Mouse (Mus musculus) heart, embryonic 12.5 days (tissue): ENCODE data around the gene Rgs16. TPM values are rescaled to one million over a fixed set of nuclear protein-coding genes. Genes with fewer than 3 reads are reported as not detected.
"Not testable (repeated sequence)": the region's sequence is repeated elsewhere in the genome, so short reads cannot be mapped to it uniquely, and the experiment has no call there.

Experiments
- ATAC-seq: fragments of 200-750 bp; cut with Nextera tagmentation; 2 replicates; pipeline ENCODE4 v1.8.0; 2017; ENCODE audit warnings: moderate TSS enrichment, moderate library complexity; ENCODE audit not compliant: insufficient number of reproducible peaks, low FRiP score
- H3K27ac ChIP-seq: fragments of 300-500 bp; sonication (generic); 2 replicates; pipeline ENCODE4 v1.5.1; 2016; ENCODE audit warnings: mild to moderate bottlenecking, moderate library complexity; ENCODE audit not compliant: poor library complexity, severe bottlenecking
- H3K27me3 ChIP-seq: fragments of 300-500 bp; sonication (generic); replicated peaks from 2 replicates; pipeline ENCODE4 v1.6.1; 2016; ENCODE audit warnings: mild to moderate bottlenecking, moderate library complexity
- H3K36me3 ChIP-seq: fragments of 300-500 bp; sonication (generic); 2 replicates; pipeline ENCODE4 v1.6.1; 2016; ENCODE audit warnings: mild to moderate bottlenecking, moderate library complexity
- H3K4me1 ChIP-seq: fragments of 300-500 bp; sonication (generic); replicated peaks from 2 replicates; pipeline ENCODE4 v1.6.1; 2016; ENCODE audit warnings: mild to moderate bottlenecking
- H3K4me2 ChIP-seq: fragments of 300-500 bp; sonication (generic); 2 replicates; pipeline ENCODE4 v1.6.1; 2016; ENCODE audit warnings: mild to moderate bottlenecking, moderate library complexity
- H3K4me3 ChIP-seq: fragments of 300-500 bp; sonication (generic); 2 replicates; pipeline ENCODE4 v1.5.1; 2016; ENCODE audit warnings: mild to moderate bottlenecking
- H3K9ac ChIP-seq: fragments of 300-500 bp; sonication (generic); 2 replicates; pipeline ENCODE4 v1.6.1; 2016; ENCODE audit warnings: mild to moderate bottlenecking, moderate library complexity
- H3K9me3 ChIP-seq: fragments of 300-500 bp; sonication (generic); replicated peaks from 2 replicates; pipeline ENCODE4 v1.6.1; 2016; ENCODE audit warnings: mild to moderate bottlenecking, moderate library complexity
- WGBS: fragments of 180-500 bp; shearing (Covaris S2); methylation state at CpG from one replicate; pipeline ENCODE4 v1.1.7; 2016; 5-methylcytosine and 5-hydroxymethylcytosine counted together
- polyA plus RNA-seq: library from polyadenylated mRNA; unstranded; fragments of >200 nt; fragmentation: Nextera tagmentation; extraction: Ambion mirVana; gene quantifications from 2 replicates; pipeline ENCODE4 v1.2.1, GENCODE M21; 2016

Rgs16 gene
- polyA plus RNA-seq, 1 experiment from 2014 or later: 4.7 TPM

- Histone ChIP-seq H3K27me3 (0 out of 2 replicates have a peak, but pooled peaks cover 3% of the 10 kb centered on the region), H3K9me3 (no peaks in the 10 kb centered on the region), H3K9ac (peak overlapping the region; percentile 55), H3K36me3 (no peaks in the 10 kb centered on the region), H3K4me2 (peak overlapping the region; percentile 69), H3K27ac (peak overlapping the region; percentile 20), H3K4me3 (peak overlapping the region; percentile 42), H3K4me1 (peaks cover 38% of the 10 kb centered on the region)
- WGBS: 17% methylated on average over 13 of the region's 13 CpGs
- 0 out of 2 replicates have a peak, but pooled peaks have one; percentile 33 for ATAC-seq
Observed at GRCm38 (mm10) chr1:153751763-153752301, 11.7 kb downstream of the Rgs16 start.

GRCm38 (mm10) chr1:153752521-153752920 lies 12.4 kb downstream of the Rgs16 start:
- WGBS: 87% methylated on average over 6 of the region's 6 CpGs
- Histone ChIP-seq H3K36me3 (no peaks in the 10 kb centered on the region), H3K9ac (peak overlapping the region; percentile 55), H3K27ac (peak overlapping the region; percentile 20; the same call in 1 of the 2 replicates), H3K4me1 (peaks cover 35% of the 10 kb centered on the region), H3K9me3 (no peaks in the 10 kb centered on the region), H3K27me3 (0 out of 2 replicates have a peak, but pooled peaks cover 3% of the 10 kb centered on the region), H3K4me3 (peak overlapping the region; percentile 42), H3K4me2 (peak overlapping the region; percentile 69)
- ATAC-seq: no peak

GRCm38 (mm10) chr1:153753725-153754464 lies 13.7 kb downstream of the Rgs16 start:
- Histone ChIP-seq H3K9me3 (no peaks in the 10 kb centered on the region), H3K27me3 (0 out of 2 replicates have a peak, but pooled peaks cover 3% of the 10 kb centered on the region), H3K36me3 (no peaks in the 10 kb centered on the region), H3K27ac (no peak overlapping the region), H3K4me1 (peaks cover 21% of the 10 kb centered on the region), H3K9ac (no peak overlapping the region), H3K4me3 (no peak overlapping the region), H3K4me2 (no peak overlapping the region; the same call in 1 of the 2 replicates)
- 56% methylated on average over 25 of the region's 25 CpGs for WGBS
- no peak for ATAC-seq

GRCm38 (mm10) chr1:153764136-153764535 lies 24.0 kb downstream of the Rgs16 start:
- Histone ChIP-seq H3K27me3 (no peaks in the 10 kb centered on the region), H3K4me1 (peaks cover 3% of the 10 kb centered on the region; the same call in 1 of the 2 replicates), H3K27ac (no peak overlapping the region), H3K4me2 (no peak overlapping the region), H3K4me3 (no peak overlapping the region), H3K9ac (no peak overlapping the region), H3K36me3 (peaks cover 9% of the 10 kb centered on the region; the same call in 1 of the 2 replicates), H3K9me3 (no peaks in the 10 kb centered on the region)
- WGBS: 84% methylated on average over 11 of the region's 11 CpGs
- no peak for ATAC-seq

GRCm38 (mm10) chr1:153766298-153766697 lies 26.1 kb downstream of the Rgs16 start:
- no peak overlapping the region for H3K4me2 ChIP-seq
- ATAC-seq: no peak
- WGBS: 39% methylated on average over 8 of the region's 8 CpGs

GRCm38 (mm10) chr1:153767281-153767680 lies 27.1 kb downstream of the Rgs16 start:
- Histone ChIP-seq H3K4me2 (no peak overlapping the region), H3K4me3 (no peak overlapping the region), H3K27me3 (no peaks in the 10 kb centered on the region), H3K36me3 (no peaks in the 10 kb centered on the region), H3K9me3 (no peaks in the 10 kb centered on the region), H3K27ac (no peak overlapping the region), H3K4me1 (peaks cover 3% of the 10 kb centered on the region; the same call in 1 of the 2 replicates), H3K9ac (no peak overlapping the region)
- 69% methylated on average over 1 of the region's 1 CpGs for WGBS
- ATAC-seq: no peak

More at GRCm38 (mm10) chr1:153766298-153766697, 26.1 kb downstream of the Rgs16 start:
- Histone ChIP-seq H3K9me3 (no peaks in the 10 kb centered on the region), H3K9ac (no peak overlapping the region), H3K36me3 (0 out of 2 replicates have a peak, but pooled peaks cover 2% of the 10 kb centered on the region), H3K27me3 (no peaks in the 10 kb centered on the region), H3K27ac (no peak overlapping the region), H3K4me1 (peaks cover 3% of the 10 kb centered on the region; the same call in 1 of the 2 replicates), H3K4me3 (no peak overlapping the region)

- 86% methylated on average over 5 of the region's 5 CpGs for WGBS
- no peak overlapping the region for H3K4me3 ChIP-seq
Observed at GRCm38 (mm10) chr1:153768465-153768864, 28.3 kb downstream of the Rgs16 start.

GRCm38 (mm10) chr1:153769571-153769970 lies 29.4 kb downstream of the Rgs16 start:
- ATAC-seq, H3K4me1 ChIP-seq, H3K9me3 ChIP-seq, H3K36me3 ChIP-seq, H3K27me3 ChIP-seq, H3K27ac ChIP-seq, H3K9ac ChIP-seq, H3K4me2 ChIP-seq, H3K4me3 ChIP-seq: not testable (repeated sequence)
- 49% methylated on average over 6 of the region's 6 CpGs for WGBS

More at GRCm38 (mm10) chr1:153768465-153768864, 28.3 kb downstream of the Rgs16 start:
- no peak overlapping the region for H3K9ac ChIP-seq
- H3K36me3 ChIP-seq: no peaks in the 10 kb centered on the region
- no peaks in the 10 kb centered on the region for H3K9me3 ChIP-seq
- H3K27ac ChIP-seq: no peak overlapping the region
- no peak overlapping the region for H3K4me2 ChIP-seq
- H3K27me3 ChIP-seq: no peaks in the 10 kb centered on the region
- ATAC-seq: no peak
- peaks cover 3% of the 10 kb centered on the region; the same call in 1 of the 2 replicates for H3K4me1 ChIP-seq

GRCm38 (mm10) chr1:153769998-153770775 lies 30.0 kb downstream of the Rgs16 start:
- Histone ChIP-seq H3K36me3 (no peaks in the 10 kb centered on the region), H3K9ac (no peak overlapping the region), H3K4me2 (no peak overlapping the region), H3K4me3 (no peak overlapping the region), H3K4me1 (peaks cover 3% of the 10 kb centered on the region; the same call in 1 of the 2 replicates), H3K27me3 (no peaks in the 10 kb centered on the region), H3K9me3 (no peaks in the 10 kb centered on the region), H3K27ac (no peak overlapping the region)
- ATAC-seq: no peak
- 71% methylated on average over 10 of the region's 10 CpGs for WGBS

- Histone ChIP-seq H3K36me3 (no peaks in the 10 kb centered on the region), H3K4me3 (no peak overlapping the region), H3K4me2 (no peak overlapping the region), H3K9me3 (no peaks in the 10 kb centered on the region), H3K27ac (no peak overlapping the region), H3K9ac (no peak overlapping the region), H3K27me3 (no peaks in the 10 kb centered on the region), H3K4me1 (peaks cover 3% of the 10 kb centered on the region; the same call in 1 of the 2 replicates)
- WGBS: 85% methylated on average over 1 of the region's 1 CpGs
- no peak for ATAC-seq
Observed at GRCm38 (mm10) chr1:153770776-153771167, 30.6 kb downstream of the Rgs16 start.

- no peak for ATAC-seq
- H3K4me1 ChIP-seq: no peaks in the 10 kb centered on the region
- 82% methylated on average over 6 of the region's 6 CpGs for WGBS
- H3K9ac ChIP-seq: no peak overlapping the region
- H3K4me2 ChIP-seq: no peak overlapping the region
- H3K9me3 ChIP-seq: no peaks in the 10 kb centered on the region
- H3K36me3 ChIP-seq: no peaks in the 10 kb centered on the region
- no peak overlapping the region for H3K27ac ChIP-seq
- H3K4me3 ChIP-seq: no peak overlapping the region
- H3K27me3 ChIP-seq: no peaks in the 10 kb centered on the region
Observed at GRCm38 (mm10) chr1:153775174-153775573, 35.0 kb downstream of the Rgs16 start.
